Mouse (Mus musculus) kidney, adult 2 months (tissue): ENCODE results near the gene Ptbp3. TPM values are rescaled to one million over a fixed set of nuclear protein-coding genes. Genes with fewer than 3 reads are reported as not detected.

Source experiments
- DNase-seq: peaks from one replicate; pipeline ENCODE4 v3.0.0; 2021
- H3K27ac ChIP-seq: fragments of 200-500 bp; 2 replicates; pipeline ENCODE4 v1.5.1; 2012; ENCODE audit warnings: low read depth, low read length, control low read depth, inconsistent platforms; ENCODE audit not compliant: insufficient read depth
- H3K27me3 ChIP-seq: fragments of 200-500 bp; replicated peaks from 2 replicates; pipeline ENCODE4 v1.6.1; 2012; ENCODE audit warnings: mild to moderate bottlenecking, moderate library complexity, low read length, inconsistent platforms; ENCODE audit not compliant: control insufficient read depth, insufficient read depth
- H3K36me3 ChIP-seq: fragments of 200-500 bp; 2 replicates; pipeline ENCODE4 v1.6.1; 2012; ENCODE audit warnings: mild to moderate bottlenecking, moderate library complexity, low read length, inconsistent platforms; ENCODE audit not compliant: control insufficient read depth, insufficient read depth
- H3K4me1 ChIP-seq: fragments of 200-500 bp; 2 replicates; pipeline ENCODE4 v1.6.1; 2011; ENCODE audit warnings: low read length; ENCODE audit not compliant: control insufficient read depth, insufficient read depth
- H3K4me3 ChIP-seq: fragments of 200-500 bp; 2 replicates; pipeline ENCODE4 v1.5.1; 2011; ENCODE audit warnings: mild to moderate bottlenecking, low read depth, low read length, control low read depth; ENCODE audit not compliant: insufficient read depth
- CTCF ChIP-seq: fragments of 200-500 bp; conservative IDR thresholded peaks from 2 replicates; pipeline ENCODE4 v1.5.1; 2011; ENCODE audit warnings: low read depth, mild to moderate bottlenecking, control low read depth, low read length, moderate library complexity, mixed read lengths; ENCODE audit not compliant: insufficient read depth, insufficient read length
- POLR2A ChIP-seq: fragments of 200-500 bp; IDR thresholded peaks from one replicate; pipeline ENCODE4 v1.6.1; 2011; ENCODE audit warnings: low read depth, low read length, control low read depth
- WGBS: fragments of 180-500 bp; shearing (Covaris S2); methylation state at CpG from one replicate; pipeline ENCODE4 v1.1.7; 2018; 5-methylcytosine and 5-hydroxymethylcytosine counted together
- polyA plus RNA-seq: library from polyadenylated mRNA; depleted of rRNA; stranded (reverse); fragments of >200 nt; gene quantifications from 2 replicates; pipeline ENCODE4 v1.2.3, GENCODE M21; 2012

Ptbp3 gene
- polyA plus RNA-seq, 1 experiment = 33.8 TPM

GRCm38 (mm10) chr4:59527470-59527869 lies 21.7 kb downstream of the Ptbp3 start:
- no peak overlapping the region for H3K4me3 ChIP-seq
- DNase-seq = peak; percentile 59
- 41% methylated on average over 3 of the region's 3 CpGs for WGBS
- H3K36me3 ChIP-seq = no peaks in the 10 kb centered on the region
- H3K27me3 ChIP-seq = no peaks in the 10 kb centered on the region
- no peak overlapping the region for H3K27ac ChIP-seq
- TF ChIP-seq CTCF (no peak), POLR2A (no peak)
- H3K4me1 ChIP-seq = peaks cover 18% of the 10 kb centered on the region; the same call in 1 of the 2 replicates

GRCm38 (mm10) chr4:59526728-59527127 lies 22.4 kb downstream of the Ptbp3 start:
- no peak for TF ChIP-seq CTCF
- no peak for TF ChIP-seq POLR2A
- DNase-seq = peak; percentile 22
- Histone ChIP-seq H3K36me3 (no peaks in the 10 kb centered on the region), H3K4me3 (no peak overlapping the region), H3K4me1 (peaks cover 18% of the 10 kb centered on the region; the same call in 1 of the 2 replicates), H3K27ac (peak overlapping the region; percentile 79), H3K27me3 (no peaks in the 10 kb centered on the region)
- WGBS = 27% methylated on average over 2 of the region's 2 CpGs

- H3K27ac ChIP-seq = no peak overlapping the region
- DNase-seq = no peak
- no peak overlapping the region for H3K4me3 ChIP-seq
- H3K27me3 ChIP-seq = no peaks in the 10 kb centered on the region
- H3K4me1 ChIP-seq = peaks cover 14% of the 10 kb centered on the region; the same call in 1 of the 2 replicates
- H3K36me3 ChIP-seq = no peaks in the 10 kb centered on the region
- 74% methylated on average over 3 of the region's 3 CpGs for WGBS
- TF ChIP-seq POLR2A (no peak), CTCF (no peak)
Measured at GRCm38 (mm10) chr4:59524875-59525274, 24.3 kb downstream of the Ptbp3 start.

- H3K27me3 ChIP-seq = no peaks in the 10 kb centered on the region
- H3K4me1 ChIP-seq = no peaks in the 10 kb centered on the region
- no peak overlapping the region for H3K4me3 ChIP-seq
- no peak overlapping the region for H3K27ac ChIP-seq
- TF ChIP-seq CTCF (no peak), POLR2A (no peak)
- DNase-seq = no peak
- H3K36me3 ChIP-seq = peaks cover 2% of the 10 kb centered on the region; the same call in 1 of the 2 replicates
Measured at GRCm38 (mm10) chr4:59510321-59510720, 38.8 kb downstream of the Ptbp3 start.

- WGBS = 100% methylated on average over 2 of the region's 2 CpGs
- Histone ChIP-seq H3K4me1 (no peaks in the 10 kb centered on the region), H3K27me3 (no peaks in the 10 kb centered on the region), H3K36me3 (peaks cover 2% of the 10 kb centered on the region; the same call in 1 of the 2 replicates), H3K27ac (no peak overlapping the region), H3K4me3 (no peak overlapping the region)
- TF ChIP-seq CTCF = no peak
- DNase-seq = no peak
Measured at GRCm38 (mm10) chr4:59509558-59509957, 39.6 kb downstream of the Ptbp3 start.

GRCm38 (mm10) chr4:59507766-59508165 lies 41.4 kb downstream of the Ptbp3 start:
- Histone ChIP-seq H3K36me3 (peaks cover 2% of the 10 kb centered on the region; the same call in 1 of the 2 replicates), H3K27ac (no peak overlapping the region), H3K4me3 (no peak overlapping the region), H3K27me3 (no peaks in the 10 kb centered on the region), H3K4me1 (no peaks in the 10 kb centered on the region)
- DNase-seq = no peak
- TF ChIP-seq CTCF (no peak), POLR2A (no peak)
- WGBS = 57% methylated on average over 2 of the region's 2 CpGs

GRCm38 (mm10) chr4:59506704-59507103 lies 42.5 kb downstream of the Ptbp3 start:
- no peak for DNase-seq
- Histone ChIP-seq H3K27me3 (no peaks in the 10 kb centered on the region), H3K27ac (no peak overlapping the region), H3K4me1 (no peaks in the 10 kb centered on the region), H3K36me3 (no peaks in the 10 kb centered on the region), H3K4me3 (no peak overlapping the region)
- WGBS = 97% methylated on average over 3 of the region's 3 CpGs
- TF ChIP-seq POLR2A = no peak
- no peak for TF ChIP-seq CTCF
